Mouse (Mus musculus) MEL (cell line): ENCODE measurements at regions not wholly inside any gene's neighbourhood (a gene's known extent, or its start where the extent isn't known, plus 50 kb on each side); places are given as distances from the start of the nearest gene placed in this dataset.

Experiments used
- DNase-seq: peaks from one replicate; pipeline ENCODE4 v3.0.0; 2011; ENCODE audit warnings: low read depth, low spot score
- H3K27ac ChIP-seq: 2 replicates; pipeline ENCODE4 v1.5.1; 2012; ENCODE audit warnings: low read depth, mild to moderate bottlenecking, control low read depth, low read length, moderate library complexity; ENCODE audit not compliant: control insufficient read depth
- H3K27me3 ChIP-seq, 2 experiments: fragments of 150-350 bp in 1 of 2; sonication (generic) in 1 of 2; 2 replicates each; pipeline ENCODE4 v1.6.1; 2012; ENCODE audit warnings: low read length in 2 of 2, mild to moderate bottlenecking in 2 of 2, improper control_type of control experiment in 1 of 2, moderate library complexity in 1 of 2; ENCODE audit not compliant: insufficient read depth in 2 of 2, control insufficient read depth in 1 of 2
- H3K36me3 ChIP-seq, 2 experiments: 2 replicates each; pipeline ENCODE4 v1.6.1; 2012 to 2014; ENCODE audit warnings: low read length in 2 of 2, improper control_type of control experiment in 1 of 2, inconsistent platforms in 1 of 2, mild to moderate bottlenecking in 1 of 2; ENCODE audit not compliant: insufficient read depth in 2 of 2, control insufficient read depth in 1 of 2
- H3K4me1 ChIP-seq, 2 experiments: fragments of 150-350 bp in 1 of 2; sonication (generic) in 1 of 2; 2 replicates each; pipeline ENCODE4 v1.6.1; 2012; ENCODE audit warnings: low read length in 2 of 2, improper control_type of control experiment in 1 of 2, mild to moderate bottlenecking in 1 of 2; ENCODE audit not compliant: insufficient read depth in 2 of 2, control insufficient read depth in 1 of 2
- H3K4me3 ChIP-seq, 2 experiments: fragments of 150-350 bp in 1 of 2; sonication (generic) in 1 of 2; 2 replicates each; pipeline ENCODE4 v1.5.1; 2012; ENCODE audit warnings: low read depth in 2 of 2, low read length in 2 of 2, mild to moderate bottlenecking in 2 of 2, moderate library complexity in 2 of 2, control low read depth in 1 of 2, improper control_type of control experiment in 1 of 2; ENCODE audit not compliant: control insufficient read depth in 1 of 2, insufficient read depth in 1 of 2
- H3K79me2 ChIP-seq: 2 replicates; pipeline ENCODE4 v1.6.1; 2012; ENCODE audit warnings: mild to moderate bottlenecking, low read length, moderate library complexity; ENCODE audit not compliant: control insufficient read depth, poor library complexity, insufficient read depth
- H3K9ac ChIP-seq: 2 replicates; pipeline ENCODE4 v1.6.1; 2012; ENCODE audit warnings: low read depth, mild to moderate bottlenecking, control low read depth, low read length, moderate library complexity; ENCODE audit not compliant: control insufficient read depth, poor library complexity, severe bottlenecking
- H3K9me3 ChIP-seq: fragments of 150-350 bp; sonication (generic); replicated peaks from 2 replicates; pipeline ENCODE4 v1.6.1; 2012; ENCODE audit warnings: mild to moderate bottlenecking, low read length, improper control_type of control experiment, moderate library complexity; ENCODE audit not compliant: insufficient read depth
- BHLHE40 ChIP-seq: IDR thresholded peaks from 2 replicates; pipeline ENCODE4 v1.6.1; 2012; ENCODE audit warnings: low read depth, mild to moderate bottlenecking, inconsistent platforms, low read length, improper control_type of control experiment, borderline replicate concordance
- CHD1 ChIP-seq: IDR thresholded peaks from 2 replicates; pipeline ENCODE4 v1.6.1; 2012; ENCODE audit warnings: low read depth, mild to moderate bottlenecking, inconsistent platforms, low read length, improper control_type of control experiment
- E2F4 ChIP-seq: IDR thresholded peaks from 2 replicates; pipeline ENCODE4 v1.6.1; 2011; ENCODE audit warnings: low read depth, low read length, improper control_type of control experiment, borderline replicate concordance
- ELF1 ChIP-seq: IDR thresholded peaks from 2 replicates; pipeline ENCODE4 v1.6.1; 2014; ENCODE audit warnings: low read depth, mild to moderate bottlenecking, inconsistent platforms, low read length, improper control_type of control experiment, moderate library complexity
- GATA1 ChIP-seq: IDR thresholded peaks from 2 replicates; pipeline ENCODE4 v1.6.1; 2011; ENCODE audit warnings: low read depth, low read length, improper control_type of control experiment
- HCFC1 ChIP-seq: IDR thresholded peaks from 2 replicates; pipeline ENCODE4 v1.6.1; 2012; ENCODE audit warnings: low read depth, mild to moderate bottlenecking, inconsistent platforms, low read length, improper control_type of control experiment, moderate library complexity
- JUND ChIP-seq: IDR thresholded peaks from 2 replicates; pipeline ENCODE4 v1.6.1; 2011; ENCODE audit warnings: low read depth, mild to moderate bottlenecking, improper control_type of control experiment, low read length
- KAT2A ChIP-seq: conservative IDR thresholded peaks from 2 replicates; pipeline ENCODE4 v1.6.1; 2012; ENCODE audit warnings: low read depth, low read length, improper control_type of control experiment, inconsistent platforms
- MXI1 ChIP-seq: IDR thresholded peaks from 2 replicates; pipeline ENCODE4 v1.6.1; 2011; ENCODE audit warnings: mild to moderate bottlenecking, low read depth, low read length, improper control_type of control experiment
- MYB ChIP-seq: IDR thresholded peaks from 2 replicates; pipeline ENCODE4 v1.6.1; 2011; ENCODE audit warnings: mild to moderate bottlenecking, low read depth, low read length, improper control_type of control experiment
- MYC ChIP-seq: IDR thresholded peaks from 2 replicates; pipeline ENCODE4 v1.6.1; 2011; ENCODE audit warnings: low read depth, mild to moderate bottlenecking, low read length, improper control_type of control experiment, moderate library complexity
- POLR2AphosphoS2 ChIP-seq: IDR thresholded peaks from 2 replicates; pipeline ENCODE4 v1.6.1; 2011; ENCODE audit warnings: low read length, improper control_type of control experiment
- POLR2AphosphoS5 ChIP-seq: IDR thresholded peaks from 2 replicates; pipeline ENCODE4 v1.6.1; 2012; ENCODE audit warnings: low read depth, borderline replicate concordance, mild to moderate bottlenecking, inconsistent platforms, low read length, moderate library complexity, mixed read lengths
- RAD21 ChIP-seq: IDR thresholded peaks from 2 replicates; pipeline ENCODE4 v1.6.1; 2011; ENCODE audit warnings: mild to moderate bottlenecking, low read depth, low read length, improper control_type of control experiment
- RCOR1 ChIP-seq: IDR thresholded peaks from 2 replicates; pipeline ENCODE4 v1.6.1; 2012; ENCODE audit warnings: low read depth, mild to moderate bottlenecking, inconsistent platforms, low read length, improper control_type of control experiment
- SIN3A ChIP-seq: IDR thresholded peaks from 2 replicates; pipeline ENCODE4 v1.6.1; 2012; ENCODE audit warnings: low read length, improper control_type of control experiment, inconsistent platforms
- TBP ChIP-seq: IDR thresholded peaks from 2 replicates; pipeline ENCODE4 v1.8.0; 2011; ENCODE audit warnings: low read depth, low read length, improper control_type of control experiment
- TCF12 ChIP-seq: IDR thresholded peaks from 2 replicates; pipeline ENCODE4 v1.6.1; 2014; ENCODE audit warnings: low read depth, mild to moderate bottlenecking, inconsistent platforms, low read length, improper control_type of control experiment, moderate library complexity
- UBTF ChIP-seq: IDR thresholded peaks from 2 replicates; pipeline ENCODE4 v1.6.1; 2012; ENCODE audit warnings: low read depth, mild to moderate bottlenecking, inconsistent platforms, low read length, improper control_type of control experiment, moderate library complexity, borderline replicate concordance; ENCODE audit not compliant: insufficient read depth
- USF1 ChIP-seq: IDR thresholded peaks from 2 replicates; pipeline ENCODE4 v1.6.1; 2014; ENCODE audit warnings: low read depth, mild to moderate bottlenecking, inconsistent platforms, low read length, improper control_type of control experiment, moderate library complexity
- ZC3H11A ChIP-seq: IDR thresholded peaks from 2 replicates; pipeline ENCODE4 v1.6.1; 2012; ENCODE audit warnings: low read depth, mild to moderate bottlenecking, inconsistent platforms, low read length, improper control_type of control experiment
- ZKSCAN1 ChIP-seq: IDR thresholded peaks from 2 replicates; pipeline ENCODE4 v1.6.1; 2012; ENCODE audit warnings: low read depth, mild to moderate bottlenecking, inconsistent platforms, low read length, improper control_type of control experiment, moderate library complexity
- ZMIZ1 ChIP-seq: IDR thresholded peaks from 2 replicates; pipeline ENCODE4 v1.6.1; 2012; ENCODE audit warnings: low read depth, mild to moderate bottlenecking, inconsistent platforms, low read length, improper control_type of control experiment, moderate library complexity
- ZNF384 ChIP-seq: IDR thresholded peaks from 2 replicates; pipeline ENCODE4 v1.6.1; 2012; ENCODE audit warnings: low read depth, mild to moderate bottlenecking, inconsistent platforms, low read length, improper control_type of control experiment

GRCm38 (mm10) chr2:114301746-114302145 is 100.5 kb upstream of the Zfp770 start:
- DNase-seq: no peak
- Histone ChIP-seq H3K27me3 (no peaks in the 10 kb centered on the region; a peak in 1 of 4 replicates), H3K36me3 (no peaks in the 10 kb centered on the region), H3K9me3 (no peaks in the 10 kb centered on the region), H3K4me3 (no peak overlapping the region), H3K79me2 (no peaks in the 10 kb centered on the region), H3K27ac (no peak overlapping the region), H3K9ac (no peak overlapping the region), H3K4me1 (no peaks in the 10 kb centered on the region)
- TF ChIP-seq POLR2AphosphoS2: no peak
- no peak for TF ChIP-seq TCF12
- TF ChIP-seq RAD21: no peak
- no peak for TF ChIP-seq E2F4
- no peak for TF ChIP-seq POLR2AphosphoS5
- TF ChIP-seq GATA1: no peak
- TF ChIP-seq UBTF: no peak
- no peak for TF ChIP-seq ZKSCAN1
- no peak for TF ChIP-seq CHD1
- no peak for TF ChIP-seq ZNF384
- no peak for TF ChIP-seq MYB
- no peak for TF ChIP-seq HCFC1
- TF ChIP-seq SIN3A: no peak
- TF ChIP-seq BHLHE40: no peak
- TF ChIP-seq ZMIZ1: no peak
- no peak for TF ChIP-seq ELF1
- TF ChIP-seq JUND: no peak

- no peaks in the 10 kb centered on the region for H3K27me3 ChIP-seq
- DNase-seq: no peak
- TF ChIP-seq KAT2A (no peak), CHD1 (no peak), E2F4 (no peak), MXI1 (no peak), USF1 (no peak), RCOR1 (no peak), UBTF (no peak), ZC3H11A (no peak), TBP (no peak), MYC (no peak)
- TF ChIP-seq, all 39 proteins: peak for 0
Observed at GRCm38 (mm10) chr2:114295110-114295509, 93.8 kb upstream of the Zfp770 start.

More at GRCm38 (mm10) chr2:114295110-114295509, 93.8 kb upstream of the Zfp770 start:
- H3K27ac ChIP-seq: no peak overlapping the region
- H3K4me1 ChIP-seq: no peaks in the 10 kb centered on the region
- no peaks in the 10 kb centered on the region for H3K9me3 ChIP-seq
- H3K4me3 ChIP-seq: no peak overlapping the region
- H3K9ac ChIP-seq: no peak overlapping the region
- no peaks in the 10 kb centered on the region for H3K36me3 ChIP-seq
- no peaks in the 10 kb centered on the region for H3K79me2 ChIP-seq
